Mouse (Mus musculus): ENCODE results near the gene Lrtm2. TPM values are rescaled to one million over a fixed set of nuclear protein-coding genes. Genes with fewer than 3 reads are reported as not detected.

Gene Lrtm2
- total and polyA plus RNA-seq, 2 experiments from 2014 or later = 12.7 to 17.8 TPM

DNA sequence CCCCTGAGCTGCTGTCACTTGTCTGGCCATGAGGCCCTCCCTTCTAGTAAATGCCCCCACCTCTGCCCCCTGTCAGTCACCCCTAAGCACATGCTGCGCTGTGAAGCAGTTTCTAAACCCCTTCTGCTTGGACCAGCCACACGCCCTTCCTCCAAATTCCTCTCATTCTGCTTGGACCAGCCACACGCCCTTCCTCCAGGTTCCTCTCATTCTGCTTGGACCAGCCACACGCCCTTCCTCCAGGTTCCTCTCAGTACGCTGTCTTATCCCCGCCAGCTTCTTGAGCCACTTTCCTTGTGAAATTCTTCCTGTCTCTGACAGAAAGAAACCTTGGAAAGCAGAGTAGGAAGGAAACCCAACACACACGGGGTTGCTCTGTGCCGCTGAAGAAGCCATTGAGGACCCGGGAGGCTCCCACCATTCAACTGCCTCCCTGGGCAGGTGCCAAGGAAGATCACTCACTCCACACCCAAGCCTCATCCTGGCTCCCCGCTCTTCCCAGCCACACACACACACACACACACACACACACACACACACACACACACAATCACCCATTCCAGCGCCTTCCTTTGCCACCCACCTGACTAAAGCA, 1.9 kb downstream of the Lrtm2 start:
- no peak for DNase-seq
- Histone ChIP-seq H3K4me2 (ENCODE audit: low read depth) (peak overlapping the region; percentile 78), H3K9me3 (ENCODE audit: low read length) (no peaks in the 10 kb centered on the region), H3K27ac (ENCODE audit: low read depth, low read length) (peak overlapping the region; percentile 74), H3K27me3 (ENCODE audit: insufficient read depth, low read length) (no peaks in the 10 kb centered on the region), H3K4me3 (ENCODE audit: low read depth, low read length) (peak overlapping the region; percentile 62), H3K36me3 (ENCODE audit: insufficient read depth) (no peaks in the 10 kb centered on the region), H3K4me1 (ENCODE audit: insufficient read depth) (peaks cover 34% of the 10 kb centered on the region), H3K9ac (peak overlapping the region; percentile 74)
- no peak for TF ChIP-seq CTCF (IDR thresholded peaks at IDR 0.05; ENCODE audit: low read depth)
- ATAC-seq = peak; percentile 28
- WGBS = 14% methylated on average over 11 of the region's 11 CpGs

DNA sequence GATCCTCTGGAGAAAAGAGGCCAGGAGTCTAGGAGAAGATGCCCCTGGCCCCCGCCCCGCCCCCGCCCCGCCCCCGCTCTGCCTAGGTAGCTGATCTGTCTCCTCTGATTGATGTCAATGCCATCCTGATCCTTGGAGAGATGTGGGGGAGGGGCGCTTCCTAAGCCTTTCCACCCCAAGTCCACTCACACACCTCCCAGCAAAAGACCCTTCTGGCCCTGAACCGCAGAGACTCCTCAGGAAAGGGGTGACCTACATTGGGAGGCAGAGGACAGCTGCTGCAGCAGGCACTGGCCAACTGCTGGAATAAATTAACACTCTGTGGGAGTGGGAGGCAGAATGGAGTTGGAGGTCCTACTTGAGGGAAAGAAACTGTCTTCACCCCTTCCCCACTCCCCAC, 4.0 kb downstream of the Lrtm2 start:
- no peak for TF ChIP-seq CTCF (IDR thresholded peaks at IDR 0.05; ENCODE audit: low read depth)
- Histone ChIP-seq H3K9ac (no peak overlapping the region), H3K4me2 (ENCODE audit: low read depth) (no peak overlapping the region), H3K9me3 (ENCODE audit: low read length) (no peaks in the 10 kb centered on the region), H3K27me3 (ENCODE audit: insufficient read depth, low read length) (no peaks in the 10 kb centered on the region), H3K4me3 (ENCODE audit: low read depth, low read length) (no peak overlapping the region), H3K36me3 (ENCODE audit: insufficient read depth) (peaks cover 5% of the 10 kb centered on the region; the same call in 1 of the 2 replicates), H3K27ac (ENCODE audit: low read depth, low read length) (no peak overlapping the region), H3K4me1 (ENCODE audit: insufficient read depth) (peaks cover 34% of the 10 kb centered on the region)
- ATAC-seq (no peak), DNase-seq (no peak)
- 69% methylated on average over 7 of the region's 7 CpGs for WGBS

DNA sequence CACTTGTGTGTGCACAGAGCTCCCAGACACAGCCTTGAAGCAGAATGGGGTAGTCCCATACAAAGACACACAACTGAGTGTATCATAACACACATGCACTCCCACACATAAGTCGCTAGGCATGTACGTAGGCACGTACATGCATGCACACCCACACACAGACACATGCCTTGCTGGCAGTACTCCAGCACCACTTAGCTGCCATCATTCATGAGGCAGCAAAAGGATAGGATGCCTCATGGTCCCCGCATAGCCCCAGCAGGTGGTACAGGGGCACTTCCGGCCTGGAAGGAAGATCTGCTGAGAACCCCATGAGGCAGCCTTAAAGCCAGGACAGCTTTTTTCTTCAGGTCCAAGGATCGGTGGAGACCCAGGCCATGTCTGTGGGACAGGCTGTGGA, 4.6 kb downstream of the Lrtm2 start:
- no peaks in the 10 kb centered on the region for H3K27me3 ChIP-seq (ENCODE audit: insufficient read depth, low read length)
- DNase-seq (peak; percentile 25), ATAC-seq (no peak)
- TF ChIP-seq CTCF (IDR thresholded peaks at IDR 0.05; ENCODE audit: low read depth) = no peak
- peaks cover 5% of the 10 kb centered on the region; the same call in 1 of the 2 replicates for H3K36me3 ChIP-seq (ENCODE audit: insufficient read depth)
- 67% methylated on average over 6 of the region's 6 CpGs for WGBS
- no peaks in the 10 kb centered on the region for H3K9me3 ChIP-seq (ENCODE audit: low read length)
- peaks cover 30% of the 10 kb centered on the region for H3K4me1 ChIP-seq (ENCODE audit: insufficient read depth)
- H3K4me3 ChIP-seq (ENCODE audit: low read depth, low read length) = no peak overlapping the region
- H3K27ac ChIP-seq (ENCODE audit: low read depth, low read length) = no peak overlapping the region
- H3K4me2 ChIP-seq (ENCODE audit: low read depth) = no peak overlapping the region
- H3K9ac ChIP-seq = no peak overlapping the region

DNA sequence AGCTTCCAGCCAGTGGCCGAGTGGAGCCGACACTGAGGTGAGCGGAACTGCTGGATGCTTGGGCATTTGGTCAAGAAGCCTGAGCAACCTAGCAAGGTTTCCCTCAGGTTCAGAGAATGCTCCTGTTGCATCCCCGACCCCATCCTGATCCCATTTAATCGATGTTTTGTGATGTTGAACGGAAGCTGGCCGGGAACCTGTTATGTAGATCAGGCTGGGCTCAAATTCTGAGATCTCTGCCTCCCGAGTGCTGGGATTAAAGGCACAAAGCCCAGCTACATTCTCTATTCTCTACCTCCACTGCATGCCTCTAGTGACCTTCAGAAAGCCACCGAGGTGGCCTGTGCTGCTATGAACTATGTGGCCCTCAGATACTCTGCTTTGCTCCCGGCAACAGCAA, 5.8 kb downstream of the Lrtm2 start:
- H3K9ac ChIP-seq = no peak overlapping the region
- 51% methylated on average over 10 of the region's 10 CpGs for WGBS
- H3K4me3 ChIP-seq (ENCODE audit: low read depth, low read length) = no peak overlapping the region
- no peak for ATAC-seq
- H3K4me1 ChIP-seq (ENCODE audit: insufficient read depth) = peaks cover 23% of the 10 kb centered on the region
- H3K9me3 ChIP-seq (ENCODE audit: low read length) = no peaks in the 10 kb centered on the region
- TF ChIP-seq CTCF (IDR thresholded peaks at IDR 0.05; ENCODE audit: low read depth) = no peak
- H3K4me2 ChIP-seq (ENCODE audit: low read depth) = no peak overlapping the region
- H3K27me3 ChIP-seq (ENCODE audit: insufficient read depth, low read length) = no peaks in the 10 kb centered on the region
- H3K36me3 ChIP-seq (ENCODE audit: insufficient read depth) = peaks cover 5% of the 10 kb centered on the region; the same call in 1 of the 2 replicates
- no peak for DNase-seq
- H3K27ac ChIP-seq (ENCODE audit: low read depth, low read length) = no peak overlapping the region

DNA sequence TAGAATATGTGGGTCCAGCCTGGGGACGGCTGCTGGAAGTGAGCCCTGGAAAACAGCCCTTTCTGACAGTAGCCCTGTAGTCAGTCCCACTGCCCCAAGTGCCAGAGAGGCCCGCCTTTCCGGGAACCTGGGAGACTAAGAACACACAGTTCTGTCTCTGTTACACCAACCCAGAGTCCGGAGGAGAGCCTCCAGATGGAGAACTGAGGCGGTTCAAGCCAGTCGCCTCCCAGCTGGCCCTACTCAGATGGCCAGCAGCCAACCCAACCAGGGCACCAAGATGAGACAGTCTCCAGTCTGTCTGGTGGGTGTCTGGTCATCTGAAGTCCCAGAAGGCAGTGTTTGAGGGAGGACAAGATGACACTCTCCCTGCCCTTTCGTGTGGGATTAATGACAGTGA, 8.8 kb downstream of the Lrtm2 start:
- no peak overlapping the region for H3K4me3 ChIP-seq (ENCODE audit: low read depth, low read length)
- no peaks in the 10 kb centered on the region for H3K9me3 ChIP-seq (ENCODE audit: low read length)
- H3K4me2 ChIP-seq (ENCODE audit: low read depth) = no peak overlapping the region
- H3K27ac ChIP-seq (ENCODE audit: low read depth, low read length) = no peak overlapping the region
- peaks cover 5% of the 10 kb centered on the region; the same call in 1 of the 2 replicates for H3K36me3 ChIP-seq (ENCODE audit: insufficient read depth)
- ATAC-seq (peak; percentile 42), DNase-seq (no peak)
- H3K9ac ChIP-seq = no peak overlapping the region
- no peak for TF ChIP-seq CTCF (IDR thresholded peaks at IDR 0.05; ENCODE audit: low read depth)
- WGBS = 57% methylated on average over 7 of the region's 7 CpGs
- H3K27me3 ChIP-seq (ENCODE audit: insufficient read depth, low read length) = no peaks in the 10 kb centered on the region
- H3K4me1 ChIP-seq (ENCODE audit: insufficient read depth) = no peaks in the 10 kb centered on the region

DNA sequence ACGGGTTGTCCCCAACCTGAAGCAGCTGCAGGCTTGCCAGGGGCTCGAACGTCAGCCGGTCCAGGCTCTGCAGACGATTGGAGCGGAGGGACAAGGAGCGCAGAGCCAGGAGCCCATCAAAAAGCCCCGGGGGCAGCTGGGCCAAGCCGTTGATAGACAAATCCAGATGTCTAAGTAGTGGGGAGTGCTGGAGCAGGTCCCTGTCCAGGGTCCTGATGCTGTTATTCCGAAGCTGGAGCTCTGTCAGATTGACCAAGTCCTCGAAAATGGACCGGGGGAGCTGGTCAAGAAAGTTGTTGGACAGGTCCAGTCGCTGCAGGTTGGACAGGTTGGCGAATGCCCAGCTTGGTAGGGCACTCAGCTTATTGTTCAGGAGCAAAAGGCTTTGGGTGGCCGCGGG, 10.1 kb downstream of the Lrtm2 start:
- no peaks in the 10 kb centered on the region for H3K27me3 ChIP-seq (ENCODE audit: insufficient read depth, low read length)
- DNase-seq = no peak
- no peak overlapping the region for H3K4me3 ChIP-seq (ENCODE audit: low read depth, low read length)
- no peak overlapping the region for H3K4me2 ChIP-seq (ENCODE audit: low read depth)
- no peak for ATAC-seq
- H3K4me1 ChIP-seq (ENCODE audit: insufficient read depth) = no peaks in the 10 kb centered on the region
- H3K27ac ChIP-seq (ENCODE audit: low read depth, low read length) = no peak overlapping the region
- H3K9me3 ChIP-seq (ENCODE audit: low read length) = no peaks in the 10 kb centered on the region
- WGBS = 57% methylated on average over 16 of the region's 16 CpGs
- peaks cover 8% of the 10 kb centered on the region; the same call in 1 of the 2 replicates for H3K36me3 ChIP-seq (ENCODE audit: insufficient read depth)
- H3K9ac ChIP-seq = no peak overlapping the region
- TF ChIP-seq CTCF (IDR thresholded peaks at IDR 0.05; ENCODE audit: low read depth) = no peak

DNA sequence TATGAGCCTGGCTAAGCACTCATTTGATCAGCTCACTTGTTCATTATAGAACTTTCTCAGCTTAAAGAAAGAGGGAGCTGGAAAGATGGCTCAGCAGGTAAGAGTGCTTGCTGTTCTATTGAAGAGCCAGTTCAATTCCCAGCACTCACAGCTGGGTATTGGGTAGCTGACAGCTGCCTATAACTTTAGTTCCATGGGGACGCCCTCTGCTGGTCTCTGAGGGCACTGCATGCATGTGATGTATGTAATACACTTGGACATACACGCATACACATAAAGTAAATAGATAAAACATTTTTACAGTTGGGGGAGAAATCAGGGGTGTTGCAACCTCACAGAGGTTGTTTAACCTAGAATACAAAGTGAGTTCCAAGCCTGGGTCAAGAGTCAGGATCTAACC, 11.2 kb downstream of the Lrtm2 start:
- H3K9me3 ChIP-seq (ENCODE audit: low read length) = no peaks in the 10 kb centered on the region
- 81% methylated on average over 2 of the region's 2 CpGs for WGBS
- ATAC-seq (0 out of 2 replicates have a peak, but pooled peaks have one; percentile 1), DNase-seq (no peak)
- no peaks in the 10 kb centered on the region for H3K27me3 ChIP-seq (ENCODE audit: insufficient read depth, low read length)
- H3K4me1 ChIP-seq (ENCODE audit: insufficient read depth) = 0 out of 2 replicates have a peak, but pooled peaks cover 1% of the 10 kb centered on the region
- TF ChIP-seq CTCF (IDR thresholded peaks at IDR 0.05; ENCODE audit: low read depth) = peak; percentile 58
- H3K4me3 ChIP-seq (ENCODE audit: low read depth, low read length) = no peak overlapping the region
- H3K9ac ChIP-seq = no peak overlapping the region
- peaks cover 10% of the 10 kb centered on the region; the same call in 1 of the 2 replicates for H3K36me3 ChIP-seq (ENCODE audit: insufficient read depth)
- 0 out of 2 replicates have a peak overlapping the region, but pooled peaks have one; percentile 15 for H3K27ac ChIP-seq (ENCODE audit: low read depth, low read length)
- no peak overlapping the region for H3K4me2 ChIP-seq (ENCODE audit: low read depth)
